Mouse (Mus musculus) splenic B cell, adult 2 months (primary cell): ENCODE measurements around the gene Prrc2b.

Source experiments
- DNase-seq: peaks from one replicate; pipeline ENCODE4 v3.0.0-alpha.2; 2011; ENCODE audit warnings: low read depth, low spot score
- H3K27me3 ChIP-seq: 2 replicates; pipeline ENCODE4 v1.6.1; 2012; ENCODE audit warnings: mild to moderate bottlenecking, low read length, moderate library complexity, mixed read lengths; ENCODE audit not compliant: control insufficient read depth, poor library complexity, insufficient read depth, severe bottlenecking
- H3K36me3 ChIP-seq: 2 replicates; pipeline ENCODE4 v1.6.1; 2012; ENCODE audit warnings: mild to moderate bottlenecking, low read length, moderate library complexity, mixed read lengths; ENCODE audit not compliant: control insufficient read depth, poor library complexity, insufficient read depth, severe bottlenecking

Gene Prrc2b

GRCm38 (mm10) chr2:32179363-32179762 is 28.5 kb downstream of the Prrc2b start:
- no peak for DNase-seq
- H3K27me3 ChIP-seq: no peaks in the 10 kb centered on the region

GRCm38 (mm10) chr2:32180127-32180526 is 29.2 kb downstream of the Prrc2b start:
- DNase-seq: peak; percentile 26
- H3K36me3 ChIP-seq: no peaks in the 10 kb centered on the region
- H3K27me3 ChIP-seq: no peaks in the 10 kb centered on the region

More at GRCm38 (mm10) chr2:32179363-32179762, 28.5 kb downstream of the Prrc2b start:
- H3K36me3 ChIP-seq: no peaks in the 10 kb centered on the region

- no peak for DNase-seq
- H3K36me3 ChIP-seq: no peaks in the 10 kb centered on the region
- no peaks in the 10 kb centered on the region for H3K27me3 ChIP-seq
These were observed 30.5 kb downstream of the Prrc2b start for GRCm38 (mm10) chr2:32181364-32181763.

GRCm38 (mm10) chr2:32182119-32182518 is 31.2 kb downstream of the Prrc2b start:
- DNase-seq: no peak
- Histone ChIP-seq H3K36me3 (no peaks in the 10 kb centered on the region), H3K27me3 (no peaks in the 10 kb centered on the region)

- no peaks in the 10 kb centered on the region for H3K27me3 ChIP-seq
- H3K36me3 ChIP-seq: no peaks in the 10 kb centered on the region
- DNase-seq: no peak
These were observed 31.9 kb downstream of the Prrc2b start for GRCm38 (mm10) chr2:32182676-32183296.

- H3K27me3 ChIP-seq: no peaks in the 10 kb centered on the region
- DNase-seq: no peak
- H3K36me3 ChIP-seq: peaks cover 2% of the 10 kb centered on the region; the same call in 1 of the 2 replicates
These were observed 36.2 kb downstream of the Prrc2b start for GRCm38 (mm10) chr2:32187019-32187551.

GRCm38 (mm10) chr2:32187649-32188048 is 36.8 kb downstream of the Prrc2b start:
- H3K27me3 ChIP-seq: no peaks in the 10 kb centered on the region

GRCm38 (mm10) chr2:32189060-32189681 is 38.3 kb downstream of the Prrc2b start:
- no peaks in the 10 kb centered on the region for H3K27me3 ChIP-seq
- H3K36me3 ChIP-seq: peaks cover 6% of the 10 kb centered on the region; the same call in 1 of the 2 replicates
- DNase-seq: peak; percentile 35

More at GRCm38 (mm10) chr2:32187649-32188048, 36.8 kb downstream of the Prrc2b start:
- DNase-seq: no peak
- H3K36me3 ChIP-seq: peaks cover 2% of the 10 kb centered on the region; the same call in 1 of the 2 replicates

- Histone ChIP-seq H3K36me3 (peaks cover 8% of the 10 kb centered on the region), H3K27me3 (no peaks in the 10 kb centered on the region)
- no peak for DNase-seq
These were observed 39.7 kb downstream of the Prrc2b start for GRCm38 (mm10) chr2:32190620-32191019.

GRCm38 (mm10) chr2:32191872-32192507 is 41.1 kb downstream of the Prrc2b start:
- no peaks in the 10 kb centered on the region for H3K27me3 ChIP-seq
- DNase-seq: peak; percentile 80
- H3K36me3 ChIP-seq: peaks cover 13% of the 10 kb centered on the region

- Histone ChIP-seq H3K27me3 (no peaks in the 10 kb centered on the region; the same call in 1 of the 2 replicates), H3K36me3 (peaks cover 19% of the 10 kb centered on the region)
- DNase-seq: no peak
These were observed 48.1 kb downstream of the Prrc2b start for GRCm38 (mm10) chr2:32198977-32199376.

- DNase-seq: no peak
- Histone ChIP-seq H3K36me3 (peaks cover 21% of the 10 kb centered on the region), H3K27me3 (no peaks in the 10 kb centered on the region; the same call in 1 of the 2 replicates)
These were observed 49.2 kb downstream of the Prrc2b start for GRCm38 (mm10) chr2:32200033-32200432.

- peaks cover 21% of the 10 kb centered on the region for H3K36me3 ChIP-seq
- H3K27me3 ChIP-seq: no peaks in the 10 kb centered on the region; the same call in 1 of the 2 replicates
- no peak for DNase-seq
These were observed 49.8 kb downstream of the Prrc2b start for GRCm38 (mm10) chr2:32200712-32201111.

GRCm38 (mm10) chr2:32201527-32201926 is 50.6 kb downstream of the Prrc2b start:
- Histone ChIP-seq H3K27me3 (no peaks in the 10 kb centered on the region; the same call in 1 of the 2 replicates), H3K36me3 (peaks cover 17% of the 10 kb centered on the region)
- DNase-seq: no peak

GRCm38 (mm10) chr2:32203853-32204252 is 53.0 kb downstream of the Prrc2b start:
- Histone ChIP-seq H3K36me3 (peaks cover 22% of the 10 kb centered on the region), H3K27me3 (no peaks in the 10 kb centered on the region; the same call in 1 of the 2 replicates)
- no peak for DNase-seq
